Mouse (Mus musculus): ENCODE data around the gene Ctc1.
A peak's percentile ranks its signal among the peaks of the same experiment; 100 is the strongest.
"Not testable (repeated sequence)": the region's sequence is repeated elsewhere in the genome, so short reads cannot be mapped to it uniquely, and the experiment has no call there.

The Ctc1 gene

DNA sequence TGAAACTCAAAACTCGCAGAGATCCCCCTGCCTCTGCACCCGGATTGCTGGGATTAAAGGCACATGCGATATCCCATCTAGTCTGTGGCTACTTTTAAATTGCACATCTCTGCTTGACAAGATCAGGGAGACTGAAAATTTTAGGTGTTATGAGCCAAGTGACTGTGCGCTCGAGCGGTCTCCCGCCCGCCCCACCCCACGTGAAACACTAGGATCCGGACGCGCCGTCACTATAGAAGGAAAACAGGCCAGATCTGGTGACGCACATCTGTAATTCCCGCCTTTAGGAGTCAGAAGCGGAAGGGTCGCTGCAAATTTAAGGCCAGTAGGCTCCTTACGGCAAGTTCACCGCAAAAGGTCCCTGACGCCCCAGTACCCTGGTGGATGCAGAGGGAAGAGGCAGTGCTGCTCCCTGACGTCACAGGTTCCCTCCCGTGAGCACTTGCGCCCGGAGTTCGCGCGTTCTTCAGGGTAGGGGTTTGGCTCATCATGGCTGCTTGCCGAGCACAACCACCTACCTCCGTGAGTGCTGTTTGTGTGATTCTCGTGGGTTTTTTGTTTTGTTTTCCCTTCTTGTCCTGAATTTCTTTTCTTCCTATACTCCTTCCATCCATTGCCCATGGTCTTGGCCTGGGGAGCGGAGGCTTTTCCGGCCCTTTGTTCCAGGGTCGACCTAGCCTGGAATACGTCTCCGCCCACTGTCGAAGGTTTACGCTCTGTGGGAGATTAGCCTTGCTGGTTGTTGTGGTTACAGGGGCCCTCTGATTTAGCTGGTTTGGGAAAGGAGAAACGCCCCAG lies at the start of gene Ctc1:
TSS of gene Ctc1 (plus strand) at position 268 of the 798 bp plus-strand sequence.
- DNase-seq (ENCODE audit: low spot score in 2 of 2): peak; percentile 92 to 93

GRCm38 (mm10) chr11:68966554-68966953 lies 49.2 kb upstream of the Ctc1 start:
- DNase-seq (ENCODE audit: low spot score in 2 of 2): no peak

DNA sequence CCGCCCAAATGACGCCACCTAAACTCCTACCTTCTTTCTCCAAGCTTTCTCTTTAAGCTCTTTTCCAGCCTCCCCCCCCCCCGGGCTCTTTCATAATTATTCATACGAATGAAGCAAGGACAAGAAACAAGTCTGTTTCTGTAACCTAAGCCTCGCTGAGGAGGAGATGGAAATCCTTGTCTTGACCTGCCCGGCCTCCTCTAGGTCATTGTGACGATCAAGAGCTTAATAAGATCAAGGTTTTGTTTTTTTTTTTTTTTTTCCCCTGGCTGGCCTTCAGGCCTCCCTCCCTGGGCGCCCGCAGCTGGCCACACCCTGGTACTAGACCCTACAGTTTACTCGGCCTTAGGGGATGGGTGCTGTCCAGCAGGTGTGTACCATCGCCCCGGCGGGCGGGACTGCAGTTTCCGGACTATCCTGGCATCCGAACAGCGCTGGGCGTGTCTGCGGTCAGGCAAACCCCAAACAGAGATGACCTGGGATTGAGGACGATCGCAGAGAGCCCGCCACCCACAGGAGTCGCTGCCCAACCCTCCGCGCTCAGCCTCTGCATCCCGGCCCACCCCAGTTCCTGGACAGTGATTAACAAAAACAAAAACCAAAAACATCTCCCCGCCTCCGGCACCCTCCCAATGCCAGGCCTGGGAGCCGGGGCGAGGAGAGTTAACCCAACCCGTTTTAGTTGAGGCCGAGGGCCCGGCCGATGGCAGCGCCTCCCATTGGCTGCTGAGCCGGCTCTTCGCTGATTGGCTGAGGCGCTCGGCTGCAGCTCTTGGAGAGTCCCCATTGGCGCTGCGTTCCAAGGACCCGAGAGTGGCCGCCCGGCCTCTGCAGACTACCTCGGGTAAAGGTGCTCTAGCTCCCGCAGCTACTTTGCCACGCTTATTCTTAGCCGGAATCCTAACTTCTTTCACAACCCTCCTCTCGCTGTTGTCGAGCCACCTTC lies 48.1 kb upstream of the Ctc1 start, which contains the start of gene Slc25a35:
TSS of gene Slc25a35 (plus strand) at position 795 of the 946 bp plus-strand sequence.
- peak; percentile 88 to 93 for DNase-seq (ENCODE audit: low spot score in 2 of 2)

- no peak for DNase-seq (ENCODE audit: low spot score in 2 of 2)
These were observed 47.0 kb upstream of the Ctc1 start for GRCm38 (mm10) chr11:68968752-68969151.

- no peak for DNase-seq (ENCODE audit: low spot score in 2 of 2)
These were observed 45.5 kb upstream of the Ctc1 start for GRCm38 (mm10) chr11:68970232-68970631.

- DNase-seq (ENCODE audit: low spot score in 2 of 2): peak; percentile 69 to 80
These were observed 42.3 kb upstream of the Ctc1 start for GRCm38 (mm10) chr11:68973250-68974058.

- DNase-seq (ENCODE audit: low spot score in 2 of 2): no peak
These were observed 41.7 kb upstream of the Ctc1 start for GRCm38 (mm10) chr11:68974059-68974450.

DNA sequence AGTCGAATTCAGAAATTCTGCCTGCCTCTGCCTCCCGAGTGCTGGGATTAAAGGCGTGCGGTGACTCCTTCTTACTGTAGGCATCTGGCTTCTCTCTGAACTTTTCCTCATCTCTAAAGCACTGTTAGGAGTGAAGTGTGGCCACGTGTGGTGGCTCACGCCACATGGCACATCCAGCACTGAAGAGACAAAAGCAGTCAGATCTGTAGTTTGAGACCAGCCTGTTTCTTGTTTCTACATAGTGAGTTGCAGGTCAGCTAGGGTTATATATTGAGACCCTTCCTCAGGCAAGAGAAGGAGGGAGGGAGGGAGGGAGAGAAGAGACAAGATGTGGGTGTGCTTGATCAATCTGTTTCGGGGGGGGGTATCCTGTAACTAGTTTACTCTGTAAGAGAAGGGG lies 40.6 kb upstream of the Ctc1 start, which contains the start of gene Rangrf:
TSS of gene Rangrf (minus strand) at position 101 of the 400 bp plus-strand sequence.
- DNase-seq (ENCODE audit: low spot score in 2 of 2): no peak

DNA sequence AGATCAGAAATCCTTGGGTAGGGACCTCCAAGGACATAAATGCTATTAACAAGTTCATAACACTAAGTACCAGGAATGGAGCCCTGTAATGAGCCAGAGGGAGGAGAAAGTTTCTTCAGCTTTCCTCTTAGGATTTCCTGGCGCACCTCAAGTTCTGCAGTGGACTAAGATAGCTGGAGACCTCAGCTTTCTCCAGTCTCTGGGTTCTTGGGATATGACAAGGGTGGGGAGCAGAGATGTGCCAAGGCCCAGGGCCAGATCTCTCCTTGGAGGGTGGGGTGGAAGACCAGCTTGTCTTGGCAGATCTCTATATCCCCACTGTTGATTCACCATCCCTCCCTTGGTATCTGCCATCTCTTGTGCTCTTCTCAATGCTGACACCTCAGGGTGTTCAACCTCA lies 40.1 kb upstream of the Ctc1 start:
- DNase-seq (ENCODE audit: low spot score in 2 of 2): no peak

GRCm38 (mm10) chr11:68979320-68979733 lies 36.4 kb upstream of the Ctc1 start:
- peak; percentile 22 to 50 for DNase-seq (ENCODE audit: low spot score in 2 of 2)

DNA sequence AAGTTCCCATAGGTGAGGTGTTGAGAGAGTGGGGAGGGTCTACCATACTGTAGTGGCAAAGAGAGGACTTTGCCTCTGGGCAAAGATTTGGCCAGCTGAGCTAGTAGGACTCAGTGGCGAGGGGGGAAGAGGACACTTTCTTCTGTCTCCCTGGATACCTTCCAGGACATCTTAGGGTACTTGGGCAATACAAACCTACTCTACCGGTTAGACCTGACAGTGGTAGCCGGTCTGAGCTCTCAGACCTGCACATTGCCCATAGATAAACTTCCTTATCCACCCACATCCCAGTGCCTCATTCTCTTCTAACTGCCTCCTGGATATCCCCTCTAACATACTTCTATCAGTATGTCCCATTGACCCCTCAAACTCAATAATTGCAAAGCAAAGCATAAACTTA lies 34.8 kb upstream of the Ctc1 start:
- no peak for DNase-seq (ENCODE audit: low spot score in 2 of 2)

GRCm38 (mm10) chr11:68982639-68983369 lies 32.9 kb upstream of the Ctc1 start:
- DNase-seq (ENCODE audit: low spot score in 2 of 2): peak; percentile 61 to 70

DNA sequence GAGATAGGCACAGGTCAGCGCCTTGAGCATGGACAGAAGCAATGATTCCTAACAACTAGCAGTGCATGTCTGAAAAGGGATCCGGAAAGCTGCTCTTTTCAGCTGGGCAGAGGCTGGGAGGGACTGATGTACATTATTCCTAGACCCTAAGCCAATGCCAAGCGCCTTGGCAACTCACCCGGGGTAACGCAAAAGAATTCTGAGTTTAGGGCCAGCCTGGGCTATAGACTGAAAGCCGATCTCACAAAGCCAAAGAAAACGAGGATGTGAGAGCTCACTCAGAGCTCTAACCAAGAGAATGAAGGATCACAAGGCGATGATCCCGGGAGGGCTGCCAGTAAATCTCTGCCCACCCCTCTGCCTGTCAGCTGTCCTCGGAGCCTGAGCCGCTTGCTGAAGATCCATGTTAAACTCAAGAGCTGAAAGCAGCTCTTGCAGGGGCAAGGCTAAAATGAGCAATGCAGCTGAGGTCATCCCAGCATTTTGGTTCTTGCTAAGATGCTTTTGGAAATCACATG lies 28.3 kb upstream of the Ctc1 start:
- no peak for DNase-seq (ENCODE audit: low spot score in 2 of 2)

- DNase-seq (ENCODE audit: low spot score in 2 of 2): no peak
These were observed 27.4 kb upstream of the Ctc1 start for GRCm38 (mm10) chr11:68988341-68988740.

GRCm38 (mm10) chr11:68993122-68993521 lies 22.6 kb upstream of the Ctc1 start:
- DNase-seq (ENCODE audit: low spot score in 2 of 2): no peak

- no peak for DNase-seq (ENCODE audit: low spot score in 2 of 2)
These were observed 21.3 kb upstream of the Ctc1 start for GRCm38 (mm10) chr11:68994377-68994776.

DNA sequence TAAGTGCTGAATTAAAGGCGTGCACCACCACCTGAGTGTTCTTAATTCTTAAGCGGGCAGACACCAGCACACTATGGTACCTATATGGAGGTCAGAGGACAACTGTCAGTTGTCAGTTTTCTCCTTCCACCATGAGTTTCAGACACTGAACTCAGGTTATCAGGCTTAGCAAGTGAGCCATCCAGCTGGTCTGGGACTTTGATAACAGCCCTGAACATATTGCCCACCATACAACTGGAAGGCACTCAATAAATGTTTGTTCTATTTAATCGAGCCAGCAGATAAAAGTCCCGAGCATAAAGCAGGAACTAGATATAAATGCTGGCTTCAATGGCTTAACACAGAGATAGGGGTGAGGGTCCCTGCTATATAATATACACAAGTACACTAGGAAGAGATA lies 18.6 kb upstream of the Ctc1 start:
- no peak for DNase-seq (ENCODE audit: low spot score in 2 of 2)

DNA sequence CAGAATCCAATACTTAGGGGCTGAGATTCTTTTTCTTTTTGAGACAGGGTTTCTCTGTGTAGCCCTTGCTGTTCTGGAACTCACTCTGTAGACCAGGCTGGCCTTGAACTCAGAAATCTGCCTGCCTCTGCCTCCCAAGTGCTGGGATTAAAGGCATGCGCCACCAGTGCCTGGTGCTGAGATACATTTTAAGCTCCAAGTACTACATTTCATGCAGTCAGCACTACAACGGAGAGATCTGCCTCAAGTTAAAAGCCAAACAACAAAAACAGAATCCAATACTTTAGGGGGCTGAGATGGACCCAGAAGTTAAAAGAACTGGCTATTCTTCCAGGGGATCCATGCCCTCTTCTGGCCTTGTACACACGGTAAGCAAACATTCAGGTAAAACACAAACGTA lies 12.9 kb upstream of the Ctc1 start:
- DNase-seq (ENCODE audit: low spot score in 2 of 2): not testable (repeated sequence)

- no peak for DNase-seq (ENCODE audit: low spot score in 2 of 2)
These were observed 12.1 kb upstream of the Ctc1 start for GRCm38 (mm10) chr11:69003592-69003991.

DNA sequence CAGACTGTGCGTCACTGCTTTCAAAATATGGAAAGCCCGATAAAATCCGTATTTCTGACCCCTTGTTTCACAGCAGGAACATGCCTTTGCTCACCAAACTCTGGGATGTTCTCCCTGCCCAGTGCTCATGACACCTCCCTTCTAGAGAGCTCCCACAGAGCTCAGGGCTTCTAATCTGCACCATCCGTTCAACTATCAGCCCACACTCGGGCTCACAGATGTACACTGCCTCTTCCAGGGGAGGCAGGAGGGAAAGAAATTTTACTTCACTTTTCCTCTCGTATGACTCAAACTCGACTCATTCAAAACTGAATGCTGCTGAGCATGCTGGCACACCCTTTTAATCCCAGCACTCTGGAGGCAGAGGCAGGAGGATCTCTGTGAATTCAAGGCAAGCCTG lies 10.5 kb upstream of the Ctc1 start:
- DNase-seq (ENCODE audit: low spot score in 2 of 2): peak in 1 of 2 experiments; percentile 9

- not testable (repeated sequence) for DNase-seq (ENCODE audit: low spot score in 2 of 2)
These were observed 9.1 kb upstream of the Ctc1 start for GRCm38 (mm10) chr11:69006575-69006974.

All from frontal cortex, postnatal 36 days (tissue).